Comparison of ENCODE assay signal across 10 mouse cellular contexts in the genomic region with DNA sequence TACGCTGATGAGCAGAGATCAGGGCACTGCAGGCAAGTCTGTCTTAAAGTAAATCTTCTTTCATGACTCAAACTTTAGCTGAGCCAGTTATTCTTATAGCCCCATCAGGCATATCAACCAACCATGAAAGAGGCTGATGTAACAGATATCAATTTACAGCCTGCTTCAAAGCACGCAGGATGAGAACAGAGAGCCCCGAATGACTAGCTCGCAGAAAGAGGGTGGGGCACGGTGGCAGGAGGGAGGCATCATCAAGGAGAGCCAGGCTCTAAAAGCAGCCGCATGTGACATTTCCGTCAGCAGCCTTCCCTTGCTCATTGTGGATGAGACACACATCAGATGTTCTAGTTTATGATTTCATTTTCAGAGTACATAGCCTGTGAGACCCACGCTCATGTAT. TPM values are rescaled to one million over a fixed set of nuclear protein-coding genes. Genes with fewer than 3 reads are reported as not detected.
A peak's percentile ranks its signal among the peaks of the same experiment; 100 is the strongest.
DNase-seq lines count a peak whose midpoint lies in the region; ATAC-seq lines count a peak whose summit lies in the region.
"Had no signal": no experiment of that assay in that cellular context is flagged by ENCODE, and none has a peak within 500 bp of the region (broad histone marks: within the 10 kb centered on the region; RNA-seq: fewer than 3 reads in every experiment).

No protein-coding gene starts in this region.

- peak; percentile 69 to 70 for DNase-seq in CD8-positive naive resting alpha-beta T cell, adult 2 months (ENCODE audit: low read depth in 2 of 2, low spot score in 2 of 2)
- peak; percentile 33 to 61 for DNase-seq in frontal cortex, adult 2 months (ENCODE audit: extremely low spot score in 1 of 2, low spot score in 1 of 2)
- no peak for DNase-seq in yolk sac, embryonic 10.5 days (ENCODE audit: low spot score)
- DNase-seq in heart, adult 9 months (ENCODE audit: low spot score in 2 of 2) = no peak
- DNase-seq: liver had no signal

- H3K4me1 ChIP-seq in hindbrain, embryonic 16.5 days (ENCODE audit: control insufficient read depth, insufficient read depth, low read depth, low read length) = no peaks in the 10 kb centered on the region
- no peaks in the 10 kb centered on the region for H3K4me1 ChIP-seq in hindbrain, embryonic 12.5 days
- no peaks in the 10 kb centered on the region for H3K4me1 ChIP-seq in neural tube, embryonic 14.5 days (ENCODE audit: control insufficient read depth, insufficient read depth, low read length)
- H3K4me1 ChIP-seq: forebrain, embryonic 12.5 days had no signal

- H3K9me3 ChIP-seq in hindbrain, embryonic 16.5 days (ENCODE audit: control insufficient read depth, low read length) = no peaks in the 10 kb centered on the region
- H3K9me3 ChIP-seq in hindbrain, embryonic 12.5 days (replicated peaks) = no peaks in the 10 kb centered on the region
- H3K9me3 ChIP-seq in neural tube, embryonic 14.5 days (ENCODE audit: control insufficient read depth, low read length) = no peaks in the 10 kb centered on the region
- H3K9me3 ChIP-seq: forebrain, embryonic 12.5 days had no signal

- no peaks in the 10 kb centered on the region for H3K36me3 ChIP-seq in hindbrain, embryonic 16.5 days (ENCODE audit: control insufficient read depth, insufficient read depth, low read length)
- no peaks in the 10 kb centered on the region for H3K36me3 ChIP-seq in hindbrain, embryonic 12.5 days
- no peaks in the 10 kb centered on the region for H3K36me3 ChIP-seq in neural tube, embryonic 14.5 days (ENCODE audit: control insufficient read depth, insufficient read depth, low read length)
- H3K36me3 ChIP-seq: forebrain, embryonic 12.5 days had no signal

- H3K4me2 ChIP-seq in hindbrain, embryonic 16.5 days (ENCODE audit: low read length) = peak overlapping the region; percentile 15; the same call in 1 of the 2 replicates
- H3K4me2 ChIP-seq in hindbrain, embryonic 12.5 days (replicated peaks) = no peak overlapping the region
- peak overlapping the region; percentile 20; the same call in 1 of the 2 replicates for H3K4me2 ChIP-seq in neural tube, embryonic 14.5 days (ENCODE audit: low read depth, low read length)
- H3K4me2 ChIP-seq: forebrain, embryonic 12.5 days had no signal

- 50% methylated on average over 8 of the region's 8 CpGs for WGBS in hindbrain, embryonic 16.5 days
- 58% methylated on average over 8 of the region's 8 CpGs for WGBS in hindbrain, embryonic 12.5 days
- whole genome bisulfite sequencing in neural tube, embryonic 14.5 days = 29% methylated on average over 8 of the region's 8 CpGs

- ATAC-seq in hindbrain, embryonic 16.5 days = peak; percentile 63; the same call in 1 of the 2 replicates
- ATAC-seq in hindbrain, embryonic 12.5 days (ENCODE audit: low FRiP score) = no peak
- ATAC-seq in neural tube, embryonic 14.5 days (ENCODE audit: low read depth) = peak; percentile 81
- no peak for ATAC-seq in monocyte, adult 5-6 weeks (replicated peaks; ENCODE audit: insufficient number of reproducible peaks, low FRiP score, low TSS enrichment, poor library complexity, severe bottlenecking)

- H3K27me3 ChIP-seq in hindbrain, embryonic 16.5 days (replicated peaks; ENCODE audit: control insufficient read depth, insufficient read depth, low read length) = no peaks in the 10 kb centered on the region
- no peaks in the 10 kb centered on the region for H3K27me3 ChIP-seq in hindbrain, embryonic 12.5 days
- no peaks in the 10 kb centered on the region for H3K27me3 ChIP-seq in neural tube, embryonic 14.5 days (ENCODE audit: control insufficient read depth, insufficient read depth, low read length)
- H3K27me3 ChIP-seq: forebrain, embryonic 12.5 days had no signal

- no peak overlapping the region for H3K9ac ChIP-seq in hindbrain, embryonic 16.5 days (ENCODE audit: low read depth, low read length)
- no peak overlapping the region for H3K9ac ChIP-seq in hindbrain, embryonic 12.5 days
- H3K9ac ChIP-seq in neural tube, embryonic 14.5 days (replicated peaks; ENCODE audit: low read depth, low read length) = no peak overlapping the region
- H3K9ac ChIP-seq: forebrain, embryonic 12.5 days had no signal

- H3K4me3 ChIP-seq in hindbrain, embryonic 16.5 days (ENCODE audit: low read length) = no peak overlapping the region
- no peak overlapping the region for H3K4me3 ChIP-seq in hindbrain, embryonic 12.5 days
- no peak overlapping the region for H3K4me3 ChIP-seq in neural tube, embryonic 14.5 days (ENCODE audit: low read depth, low read length)
- H3K4me3 ChIP-seq: forebrain, embryonic 12.5 days had no signal

- H3K27ac ChIP-seq in hindbrain, embryonic 16.5 days (ENCODE audit: low read depth, low read length) = no peak overlapping the region
- H3K27ac ChIP-seq in hindbrain, embryonic 12.5 days = no peak overlapping the region
- H3K27ac ChIP-seq in neural tube, embryonic 14.5 days (ENCODE audit: low read depth, low read length) = no peak overlapping the region
- H3K27ac ChIP-seq: forebrain, embryonic 12.5 days had no signal

RNA-seq across cellular contexts. Expression of a gene that starts 22.3 kb away (rescaled TPM):
- 12.6 and 12.7 TPM in 2 replicates for polyA plus RNA-seq in hindbrain, embryonic 16.5 days (2015; fragmentation: Nextera tagmentation; extraction: Ambion mirVana)
- 21.4 and 22.0 TPM in 2 replicates for polyA plus RNA-seq in hindbrain, embryonic 12.5 days (2016; fragmentation: Nextera tagmentation; extraction: Ambion mirVana)
- 22.1 and 23.0 TPM in 2 replicates for polyA plus RNA-seq in frontal cortex, adult 2 months (2012; rRNA removed)
- 7.6 and 10.2 TPM in 2 replicates for polyA plus RNA-seq in neural tube, embryonic 14.5 days (2014; fragmentation: Nextera tagmentation; extraction: Ambion mirVana)
- total RNA-seq in monocyte, adult 5-6 weeks (2017) = 4.8 to 7.0 TPM (median 6.2 TPM) in 3 replicates

Comparison
In these comparisons a context has a peak if more than half of its experiments do, and no peak if none do; other contexts are left out.
1. ATAC-seq: peak in hindbrain, embryonic 16.5 days (single experiment) and neural tube, embryonic 14.5 days (single experiment); none in hindbrain, embryonic 12.5 days (single experiment) and monocyte, adult 5-6 weeks (single experiment).
2. DNase-seq: peak in CD8-positive naive resting alpha-beta T cell, adult 2 months (2 of 2) and frontal cortex, adult 2 months (2 of 2); none in yolk sac, embryonic 10.5 days (single experiment) and heart, adult 9 months (0 of 2).